Mouse (Mus musculus) kidney, adult 10 weeks (tissue): ENCODE data around the gene Spon2. TPM values are rescaled to one million over a fixed set of nuclear protein-coding genes. Genes with fewer than 3 reads are reported as not detected.

Experiments used
- polyA plus RNA-seq: library from polyadenylated mRNA; stranded (reverse); fragments of 350-450 nt; fragmentation: Illumina TruSeq; extraction: RNeasy Lipid Tissue Mini Kit (QIAGEN cat#74804); gene quantifications from one replicate; pipeline ENCODE4 v1.2.3, GENCODE M21; 2014; ENCODE audit warnings: low read depth, low replicate concordance

The Spon2 gene
- not detected for polyA plus RNA-seq

GRCm38 (mm10) chr5:33218081-33218480 is at the start of gene Spon2:
Gene Spon2, minus strand, starts transcription at chr5:33218455.

Other genes starting within 250 kb of the Spon2 start
- gene Ywhah, start 199.6 kb downstream of the Spon2 start, polyA plus RNA-seq, result 226 TPM
- gene Slc5a1, start 114.2 kb downstream of the Spon2 start, polyA plus RNA-seq, result 60.8 TPM
- gene Ctbp1, start 56.5 kb upstream of the Spon2 start, polyA plus RNA-seq, result 31.2 TPM
- gene Maea, start 117.1 kb upstream of the Spon2 start, polyA plus RNA-seq, result 33.7 TPM
- gene Uvssa, start 160.1 kb upstream of the Spon2 start, polyA plus RNA-seq, result 13.1 TPM
- gene Nkx1-1, start 215.5 kb upstream of the Spon2 start, polyA plus RNA-seq, result not detected